Mouse (Mus musculus) stomach, postnatal 0 days (tissue): ENCODE measurements around the gene Gm20605.

Experiments
- CTCF ChIP-seq: IDR thresholded peaks from 2 replicates; pipeline ENCODE4 v1.5.1; 2016; ENCODE audit warnings: antibody characterized with exemption, low read depth, mild to moderate bottlenecking, moderate library complexity
- EP300 ChIP-seq: optimal IDR thresholded peaks from 2 replicates; pipeline ENCODE3; 2016; ENCODE audit warnings: antibody characterized with exemption

DNA sequence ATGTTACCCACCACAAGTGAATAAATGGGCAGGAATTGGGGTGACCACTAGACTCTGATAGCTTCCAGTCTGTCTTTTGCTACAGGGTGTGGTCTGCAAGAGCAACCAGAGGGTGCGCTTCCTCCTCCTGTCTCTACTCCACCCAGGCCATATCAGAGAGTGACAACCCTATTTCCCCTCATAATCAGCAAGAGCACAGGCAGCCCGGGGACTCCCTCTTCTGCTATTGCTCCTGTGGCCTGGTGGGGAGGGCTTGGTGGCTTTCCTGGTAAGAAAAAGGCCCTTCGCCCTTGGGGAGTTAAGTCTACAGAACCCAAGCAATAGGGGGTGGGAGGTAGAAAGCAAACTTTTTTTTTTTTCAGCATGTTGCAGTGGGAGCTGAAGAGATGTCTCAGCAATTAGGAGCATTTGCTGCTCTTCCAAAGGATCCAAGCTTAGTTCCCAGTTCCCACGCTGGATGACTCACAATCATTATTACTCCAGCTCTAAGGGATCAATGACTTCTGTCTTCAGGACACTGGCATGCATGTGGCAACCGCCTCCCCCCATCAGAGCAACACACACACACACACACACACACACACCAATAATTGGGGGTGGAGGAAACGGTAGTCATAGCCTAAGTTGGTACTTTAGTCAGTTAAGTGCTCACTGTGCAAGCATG, 57.3 kb downstream of the Gm20605 start:
- no peak for TF ChIP-seq CTCF
- no peak for TF ChIP-seq EP300
